Mouse (Mus musculus) common myeloid progenitor, adult 5-6 weeks (primary cell): ENCODE data around the gene Gm44511. TPM values are rescaled to one million over a fixed set of nuclear protein-coding genes. Genes with fewer than 3 reads are reported as not detected.
"Not testable (repeated sequence)": the region's sequence is repeated elsewhere in the genome, so short reads cannot be mapped to it uniquely, and the experiment has no call there.

ENCODE experiments used
- ATAC-seq: replicated peaks from 2 replicates; pipeline ENCODE4 v1.8.0; 2016; ENCODE audit warnings: low read depth, mild to moderate bottlenecking, moderate TSS enrichment, inconsistent platforms; ENCODE audit not compliant: poor library complexity, severe bottlenecking
- total RNA-seq: library from RNA; stranded (forward); fragments of 200-1000, 187-1606 nt; gene quantifications from 2 replicates; pipeline ENCODE4 v1.2.3, GENCODE M21; 2017

Gm44511 gene
- total RNA-seq, 1 experiment from 2014 or later, result 2.0 TPM

DNA sequence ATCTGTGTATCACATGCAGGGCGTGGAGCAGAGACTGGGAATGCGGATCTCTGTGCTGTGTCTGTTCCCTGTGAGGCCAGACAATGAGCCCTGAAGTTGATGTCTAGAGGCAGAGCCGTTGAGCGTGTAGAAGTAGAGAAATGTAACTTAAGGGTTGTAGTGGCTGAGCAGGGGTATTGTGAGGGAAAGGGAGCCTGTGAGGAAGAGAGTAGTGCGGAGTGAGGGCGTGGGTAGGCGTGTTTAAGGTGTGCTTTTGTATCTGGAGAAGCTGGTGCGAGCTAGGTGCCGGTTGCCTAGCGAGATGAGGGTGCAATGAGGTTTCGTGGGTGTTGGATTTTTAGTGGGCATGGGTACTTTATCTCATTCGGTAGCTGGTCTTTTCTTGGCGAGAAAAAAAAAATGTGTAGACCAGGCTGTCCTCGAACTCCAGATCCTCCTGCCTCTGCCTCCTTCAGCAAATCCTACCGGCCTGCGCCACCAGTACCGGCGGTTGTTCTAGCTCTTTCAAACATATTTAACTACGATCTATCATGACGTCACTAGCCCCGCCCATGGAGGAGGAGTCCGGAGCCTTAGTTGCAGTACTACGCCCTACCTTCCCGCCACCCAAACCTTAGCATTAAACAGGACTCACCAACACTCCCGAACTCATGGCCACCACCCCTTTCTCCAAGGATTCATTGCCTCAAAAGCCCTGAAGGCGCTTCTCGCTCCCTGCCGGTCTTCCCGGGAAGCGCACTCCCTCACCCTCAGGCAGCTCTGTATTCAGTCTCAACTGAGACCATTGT, 62.2 kb downstream of the Gm44511 start:
- peak; percentile 76 for ATAC-seq

DNA sequence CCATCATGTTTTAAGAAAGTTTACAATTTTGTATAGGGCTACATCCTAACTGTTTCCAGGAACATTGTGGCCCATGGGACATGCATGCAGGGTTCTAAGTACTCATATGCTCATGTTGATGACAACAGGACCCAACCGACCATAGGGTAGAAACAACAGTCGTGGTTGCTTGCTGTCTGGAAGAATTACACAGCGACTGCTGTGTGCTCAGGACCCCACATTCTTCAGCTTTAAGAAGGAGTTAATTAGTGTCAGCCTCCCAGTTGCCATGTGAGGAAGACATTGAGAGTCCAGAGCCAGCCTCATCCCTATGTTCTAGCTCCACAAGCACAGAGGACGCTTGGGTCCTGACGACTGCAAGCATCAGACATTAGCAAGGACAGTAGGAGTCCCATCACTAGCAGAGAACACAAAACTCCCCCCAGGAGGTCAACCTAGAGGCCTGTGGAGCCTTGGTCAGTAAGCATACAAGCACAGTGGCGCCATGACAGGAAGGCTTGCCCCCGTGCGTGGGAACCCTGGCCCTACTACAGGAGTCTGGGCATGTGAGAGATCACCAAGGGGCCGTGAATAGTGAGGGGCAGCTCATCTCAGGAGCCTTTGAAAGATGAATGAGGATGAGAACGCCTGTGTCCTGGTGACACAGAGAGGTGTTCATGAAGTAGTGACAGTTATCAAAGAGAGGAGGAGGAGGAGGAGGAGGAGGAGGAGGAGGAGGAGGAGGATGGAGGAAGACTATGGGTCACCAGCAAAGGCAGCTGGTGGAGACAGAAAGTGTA, 63.0 kb downstream of the Gm44511 start:
- ATAC-seq, result not testable (repeated sequence)

DNA sequence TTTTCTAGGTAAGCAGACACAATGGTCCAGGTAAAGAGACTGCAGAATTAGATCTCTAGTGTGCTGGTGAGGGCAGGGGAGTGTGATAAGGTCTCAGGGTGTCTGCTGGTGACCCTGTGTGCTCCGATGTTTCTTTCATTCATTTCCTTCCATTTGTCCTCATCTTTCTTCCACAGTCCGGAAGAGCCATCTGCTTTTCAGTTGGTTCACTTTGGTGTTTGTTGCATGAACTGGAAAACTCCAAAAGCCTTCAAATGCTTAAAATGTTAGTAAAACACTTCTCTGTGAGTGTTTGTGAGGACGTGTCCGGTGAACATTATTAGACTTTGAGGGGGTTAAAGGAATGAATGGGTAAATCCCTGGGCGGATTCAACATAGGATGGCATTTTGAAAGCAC, 65.0 kb downstream of the Gm44511 start:
- no peak for ATAC-seq

DNA sequence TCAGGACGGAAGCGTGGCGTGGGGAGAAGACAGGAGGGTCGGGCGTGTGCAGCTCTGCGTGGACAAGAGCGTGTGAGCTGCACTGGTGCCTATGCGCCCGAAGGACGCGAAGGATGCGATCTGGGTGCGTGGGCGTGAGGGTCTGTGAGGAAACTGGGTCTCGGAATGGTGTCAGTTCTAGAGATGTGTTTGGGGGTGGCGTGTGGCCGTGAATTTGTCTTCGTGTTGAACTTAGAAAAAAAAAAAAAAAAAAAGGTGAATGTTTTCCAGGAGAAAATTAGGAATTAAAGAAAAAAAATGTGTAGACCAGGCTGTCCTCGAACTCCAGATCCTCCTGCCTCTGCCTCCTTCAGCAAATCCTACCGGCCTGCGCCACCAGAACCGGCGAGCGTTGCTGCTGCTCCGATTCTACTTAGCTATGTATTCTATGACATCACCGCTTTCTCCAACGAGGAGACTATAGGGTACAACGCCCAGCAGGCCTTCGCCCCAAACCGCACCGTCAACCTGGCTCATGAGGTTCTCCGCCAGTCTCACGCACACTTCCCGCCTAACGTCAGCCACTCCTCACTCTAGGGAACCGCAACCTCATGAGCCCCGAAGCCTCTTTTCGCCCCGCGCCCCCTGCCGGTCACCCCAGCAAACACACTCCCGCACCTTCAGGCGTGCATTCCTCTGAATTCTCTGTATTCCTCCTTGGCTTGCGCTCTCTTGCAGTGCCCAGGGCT, 65.5 kb downstream of the Gm44511 start:
- peak; percentile 64 for ATAC-seq

DNA sequence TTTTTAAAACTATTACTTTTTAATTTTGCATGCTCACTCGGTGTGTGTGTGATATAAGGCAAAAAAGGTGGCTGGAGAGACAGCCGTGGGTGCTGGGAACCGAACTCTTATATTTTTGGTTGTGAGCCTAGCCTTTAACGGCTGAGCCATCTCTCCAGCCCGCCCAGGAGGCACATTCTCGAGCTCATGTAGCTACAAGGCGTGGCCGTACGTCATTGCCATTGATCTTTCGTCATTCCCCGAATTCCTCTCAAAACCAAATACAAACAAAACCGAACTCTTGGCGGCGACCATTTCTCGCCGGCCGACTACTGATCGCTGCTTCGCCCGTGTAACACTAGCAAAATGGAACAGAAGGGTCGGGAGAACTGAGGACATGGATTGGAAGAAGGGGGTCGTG, 66.1 kb downstream of the Gm44511 start:
- peak; percentile 38 for ATAC-seq

DNA sequence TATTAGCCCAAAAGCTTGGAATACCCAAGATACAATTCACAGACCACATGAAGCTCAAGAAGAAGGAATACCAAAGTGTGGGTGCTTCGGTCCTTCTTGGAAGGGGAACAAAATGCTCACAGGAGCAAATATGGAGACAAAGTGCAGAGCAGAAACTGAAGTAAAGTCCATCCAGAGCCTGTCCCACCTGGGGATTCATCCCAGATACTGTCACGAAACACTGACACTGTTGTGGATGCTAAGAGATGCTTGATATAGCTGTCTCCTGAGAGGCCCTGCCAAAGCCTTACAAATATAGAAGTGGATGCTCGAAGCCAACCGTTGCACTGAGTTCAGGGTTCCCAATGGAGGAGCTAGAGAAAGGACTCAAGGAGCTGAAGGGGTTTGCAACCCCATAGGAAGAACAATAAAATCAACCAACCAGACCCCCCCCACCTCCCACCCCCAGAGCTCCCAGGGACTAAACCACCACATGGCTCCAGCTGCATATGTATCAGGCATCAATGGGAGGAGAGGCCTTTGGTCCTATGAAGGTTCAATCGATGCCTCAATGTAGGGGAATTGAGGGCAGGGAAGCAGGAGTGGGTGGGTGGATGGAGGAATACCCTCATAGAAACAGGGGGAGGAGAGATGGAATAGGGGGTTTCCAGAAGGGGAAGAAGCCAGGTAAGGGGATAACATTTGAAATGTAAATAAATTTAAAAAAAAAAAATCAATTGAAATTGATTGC, 66.7 kb downstream of the Gm44511 start:
- no peak for ATAC-seq

DNA sequence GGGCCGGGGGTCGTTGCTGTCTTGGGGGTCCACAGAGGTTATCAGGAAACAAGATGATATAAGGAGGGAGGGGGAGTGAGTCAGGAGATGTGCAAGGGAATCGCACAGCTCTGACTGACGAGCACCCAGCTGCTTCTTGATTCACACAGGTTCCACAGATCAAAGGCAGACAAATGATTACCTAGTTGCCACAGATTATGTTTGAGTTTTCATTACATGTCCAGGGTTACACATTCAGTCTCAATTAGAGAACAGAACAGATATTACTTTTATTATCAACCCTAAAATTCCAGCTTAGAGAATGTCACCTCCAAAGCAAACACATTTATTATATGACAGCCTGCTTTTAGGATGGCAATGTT, 70.7 kb downstream of the Gm44511 start:
- ATAC-seq, result not testable (repeated sequence)

DNA sequence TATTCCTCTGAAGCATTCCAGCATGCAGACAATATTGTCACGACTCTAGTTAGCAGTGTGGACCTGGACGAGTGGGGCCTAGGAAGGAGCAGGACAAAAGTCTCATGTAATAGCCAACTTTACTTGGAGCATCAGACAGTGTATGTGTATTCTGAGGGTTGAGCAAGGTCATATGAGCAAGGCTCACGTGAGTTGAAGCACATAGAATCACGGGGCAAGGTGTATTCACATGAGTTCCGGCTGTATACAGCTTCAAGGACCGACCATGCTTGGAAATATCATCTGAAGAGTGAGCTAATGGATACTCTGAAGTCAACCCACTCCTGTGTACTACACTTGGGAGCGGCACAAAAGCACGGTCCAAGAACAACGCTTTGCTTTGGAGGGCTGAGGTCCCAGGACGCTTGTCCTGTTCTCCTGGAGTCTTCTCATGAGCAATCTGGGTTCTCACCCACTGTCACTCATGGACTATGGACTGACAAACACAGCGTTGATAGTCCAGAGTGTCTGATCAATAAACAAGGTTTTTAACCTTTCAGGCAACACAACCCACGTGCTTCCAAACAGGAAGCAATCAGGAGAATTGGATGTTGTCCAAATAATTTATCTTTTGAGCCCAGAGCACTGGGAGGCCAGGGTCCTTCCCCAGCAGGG, 71.2 kb downstream of the Gm44511 start:
- not testable (repeated sequence) for ATAC-seq

DNA sequence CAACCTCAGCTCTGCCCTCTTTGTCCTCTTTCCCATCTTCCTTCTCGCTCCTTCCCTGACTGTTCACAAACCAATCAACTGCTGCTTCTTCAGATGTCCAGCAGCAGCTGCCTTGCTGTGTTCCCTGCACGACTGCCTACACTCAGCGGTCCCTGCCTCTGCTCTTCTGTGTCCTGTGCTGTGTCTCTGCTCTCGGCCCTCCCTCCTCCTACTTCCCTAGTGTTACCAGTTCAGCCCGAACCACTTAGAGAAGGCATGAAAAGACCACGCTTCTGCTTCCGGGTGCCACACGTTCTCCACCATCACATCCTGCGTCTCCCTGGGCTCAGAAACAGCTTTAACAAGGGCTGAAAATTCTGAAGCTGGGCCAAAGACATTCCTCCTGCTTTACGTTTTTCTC, 71.8 kb downstream of the Gm44511 start:
- peak; percentile 96 for ATAC-seq

DNA sequence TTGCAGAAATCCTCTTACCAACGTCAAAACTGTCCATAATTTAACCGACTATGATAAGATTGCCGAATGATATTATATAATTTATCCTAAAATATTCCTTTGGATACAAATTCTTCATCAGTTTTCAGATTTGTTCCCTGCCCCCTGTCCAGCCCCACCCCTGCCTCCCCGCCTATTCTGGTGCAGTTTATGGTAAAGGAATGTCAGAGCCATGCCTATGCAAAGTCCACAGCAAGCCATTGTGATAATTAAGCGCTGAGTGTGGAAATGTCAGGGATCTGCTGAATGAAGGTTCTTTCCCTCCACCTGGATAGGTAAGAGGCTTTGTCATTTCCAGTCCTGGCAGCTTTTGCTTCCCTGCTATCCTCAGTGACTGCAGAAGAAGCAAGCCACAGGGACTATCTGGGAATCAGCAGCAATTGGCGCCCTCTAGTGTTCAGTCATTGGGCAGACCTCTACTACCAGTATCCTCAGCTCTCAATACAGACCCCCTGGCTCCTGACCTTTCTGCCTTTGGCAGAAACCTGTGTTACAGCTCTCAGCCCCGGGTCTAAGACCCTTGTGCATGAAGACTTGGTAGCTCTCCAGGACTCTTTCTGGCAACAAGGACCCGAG, 72.4 kb downstream of the Gm44511 start:
- ATAC-seq, result peak; percentile 98

DNA sequence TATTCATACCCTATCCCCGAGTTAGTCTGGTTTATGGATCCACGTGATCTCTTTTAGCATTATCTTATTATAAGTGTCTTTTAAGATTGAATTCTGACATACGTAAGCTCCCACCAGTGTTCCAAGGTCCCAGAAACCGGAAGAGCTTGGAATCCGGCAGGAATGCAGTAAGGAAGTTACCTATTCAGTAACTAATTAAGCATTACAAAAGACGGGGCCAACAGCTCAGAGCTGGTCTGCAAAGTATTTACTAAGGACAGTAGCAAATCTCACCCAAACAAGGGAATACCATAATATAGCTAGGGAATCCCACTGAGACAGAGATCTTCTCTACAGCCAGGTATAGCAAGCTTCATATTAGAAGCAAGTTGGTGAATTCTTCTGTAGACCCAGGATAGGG, 79.1 kb downstream of the Gm44511 start:
- ATAC-seq, result not testable (repeated sequence)

DNA sequence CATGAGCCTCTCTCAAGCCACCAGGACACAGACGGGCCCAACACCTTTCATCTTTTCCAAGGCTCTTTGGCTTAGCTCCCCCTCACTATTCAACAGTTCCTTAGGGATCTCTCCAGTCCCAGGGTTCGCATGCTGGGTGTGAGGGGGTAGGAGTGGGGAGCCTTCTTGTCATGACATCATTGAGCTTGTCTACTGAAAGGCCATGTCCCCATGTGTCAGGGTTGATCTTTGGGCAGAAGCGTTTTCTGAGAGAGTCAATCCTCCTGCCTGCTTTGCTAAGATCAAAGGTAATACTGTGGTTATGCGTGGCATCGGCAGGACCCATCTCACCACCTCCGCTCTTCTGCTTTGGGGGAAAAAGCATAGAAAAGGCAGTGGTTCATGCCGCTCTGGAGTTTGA, 88.7 kb downstream of the Gm44511 start:
- no peak for ATAC-seq

DNA sequence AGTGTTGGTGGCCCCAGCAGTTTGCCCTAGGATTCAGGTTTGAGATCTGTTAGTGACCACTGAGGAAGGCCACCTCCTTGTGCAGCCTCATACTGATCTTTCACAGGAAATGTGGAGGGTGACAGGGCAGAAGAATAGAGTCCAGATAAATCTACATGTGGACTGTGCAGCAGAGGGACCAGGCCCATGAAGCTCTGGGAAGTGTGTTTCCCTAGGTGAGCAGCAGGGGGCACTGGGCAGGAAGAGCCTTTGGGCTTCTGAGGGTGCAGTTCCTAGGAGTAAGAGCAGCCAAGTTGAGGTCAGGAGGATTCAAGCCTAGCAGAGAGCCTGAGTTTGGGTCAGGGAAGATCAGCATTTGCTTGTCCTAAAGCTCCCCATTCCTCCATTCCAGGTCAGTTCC, 90.0 kb downstream of the Gm44511 start:
- ATAC-seq, result peak; percentile 76

DNA sequence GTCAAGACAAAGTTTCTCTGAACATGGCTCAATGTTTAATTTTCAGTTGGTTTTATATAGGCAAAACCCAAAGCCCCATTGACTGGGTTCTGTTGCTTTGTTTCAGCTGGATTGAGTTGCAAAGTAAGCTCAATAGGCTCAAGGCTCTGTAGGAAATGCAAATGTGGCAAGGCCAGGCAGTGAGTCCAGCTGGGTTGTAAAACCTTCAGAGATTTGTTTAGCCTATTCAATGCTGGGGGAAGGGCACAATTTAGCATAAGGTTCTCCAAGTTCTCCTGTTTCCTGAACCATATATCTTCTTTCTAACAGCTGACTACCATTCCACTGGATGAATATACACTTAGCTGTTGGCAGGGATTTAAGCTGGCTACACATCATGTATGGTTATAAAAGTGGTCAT, 91.2 kb downstream of the Gm44511 start:
- ATAC-seq, result no peak

DNA sequence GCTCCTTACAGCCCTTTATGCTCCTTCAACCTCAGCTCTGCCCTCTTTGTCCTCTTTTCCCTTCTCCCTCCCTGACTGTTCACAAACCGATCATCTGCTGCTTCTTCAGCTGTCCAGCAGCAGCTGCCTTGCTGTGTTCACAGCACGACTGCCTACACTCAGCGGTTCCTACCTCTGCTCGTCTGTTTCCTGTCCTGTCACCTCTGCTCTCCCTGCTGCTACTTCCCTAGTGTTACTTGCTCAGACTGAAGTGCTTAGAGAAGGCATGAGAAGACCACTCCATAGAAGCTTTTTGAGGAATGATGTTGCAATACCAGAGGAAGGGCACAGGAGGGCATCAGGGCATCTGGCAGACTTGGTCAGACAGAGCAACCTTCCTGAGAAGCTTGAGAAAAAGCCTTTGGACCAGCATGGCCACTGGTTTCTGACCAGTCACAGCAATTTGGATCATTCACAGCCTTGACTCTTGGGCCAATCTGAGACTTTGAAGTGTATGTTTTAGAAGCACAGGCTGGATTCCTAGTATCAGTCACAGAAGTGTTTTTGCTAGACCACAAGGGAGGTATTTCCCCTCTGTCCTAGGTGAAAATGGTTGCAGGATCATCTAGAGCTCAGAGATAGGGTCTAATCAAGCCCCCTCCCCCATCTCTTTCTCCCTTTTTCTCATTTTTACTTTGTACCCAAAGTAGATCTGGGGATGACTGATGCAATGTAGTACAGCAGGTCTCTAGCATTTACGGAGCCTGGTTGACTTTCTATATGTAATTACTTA, 92.0 kb downstream of the Gm44511 start:
- ATAC-seq, result peak; percentile 78

DNA sequence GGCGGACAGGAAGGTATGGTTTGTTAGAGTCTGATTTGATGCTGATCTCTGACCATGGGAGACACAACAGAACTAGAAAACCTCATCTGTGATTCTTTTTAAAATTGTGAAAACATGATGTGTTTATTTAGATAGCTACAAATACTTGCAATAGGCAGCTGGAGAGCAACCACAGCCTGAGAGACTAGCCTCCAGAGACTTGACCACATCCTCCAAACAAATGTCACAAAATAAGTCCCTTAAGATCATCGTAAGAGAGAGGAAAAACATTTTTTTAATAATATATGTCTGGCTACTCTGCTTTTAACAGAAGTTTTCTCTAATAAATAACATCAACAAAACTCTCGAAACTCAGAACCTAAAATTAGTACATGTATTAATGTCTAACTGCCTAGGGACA, 94.1 kb downstream of the Gm44511 start:
- no peak for ATAC-seq
